Mouse (Mus musculus) stomach, postnatal 0 days (tissue): ENCODE data around the gene Slc44a1. TPM values are rescaled to one million over a fixed set of nuclear protein-coding genes. Genes with fewer than 3 reads are reported as not detected.

Experiments
- ATAC-seq: fragments of 200-750 bp; cut with Nextera tagmentation; 2 replicates; pipeline ENCODE4 v1.8.0; 2017; ENCODE audit not compliant: low FRiP score, low TSS enrichment
- DNase-seq: peaks from one replicate; pipeline ENCODE4 v3.0.0-alpha.2; 2016; ENCODE audit warnings: low spot score
- H3K27ac ChIP-seq: fragments of 300-500 bp; sonication (generic); replicated peaks from 2 replicates; pipeline ENCODE4 v1.5.1; 2014; ENCODE audit warnings: mild to moderate bottlenecking, control low read depth
- H3K27me3 ChIP-seq: fragments of 300-500 bp; sonication (generic); 2 replicates; pipeline ENCODE4 v1.6.1; 2014; ENCODE audit warnings: low read length; ENCODE audit not compliant: control insufficient read depth, insufficient read depth
- H3K36me3 ChIP-seq: fragments of 300-500 bp; sonication (generic); 2 replicates; pipeline ENCODE4 v1.6.1; 2014; ENCODE audit warnings: low read length, mixed read lengths; ENCODE audit not compliant: control insufficient read depth, insufficient read depth
- H3K4me1 ChIP-seq: fragments of 300-500 bp; sonication (generic); replicated peaks from 2 replicates; pipeline ENCODE4 v1.6.1; 2014; ENCODE audit warnings: antibody characterized with exemption; ENCODE audit not compliant: control insufficient read depth, insufficient read depth
- H3K4me2 ChIP-seq: fragments of 300-500 bp; sonication (generic); replicated peaks from 2 replicates; pipeline ENCODE4 v1.6.1; 2014; ENCODE audit warnings: low read depth, mild to moderate bottlenecking, control low read depth, moderate library complexity
- H3K4me3 ChIP-seq: fragments of 300-500 bp; sonication (generic); 2 replicates; pipeline ENCODE4 v1.5.1; 2014; ENCODE audit warnings: low read depth, low read length, control low read depth
- H3K9ac ChIP-seq: fragments of 300-500 bp; sonication (generic); 2 replicates; pipeline ENCODE4 v1.6.1; 2014; ENCODE audit warnings: mild to moderate bottlenecking, low read length, control low read depth, mixed read lengths
- H3K9me3 ChIP-seq: fragments of 300-500 bp; sonication (generic); 2 replicates; pipeline ENCODE4 v1.6.1; 2016; ENCODE audit warnings: low read length; ENCODE audit not compliant: control insufficient read depth
- CTCF ChIP-seq: IDR thresholded peaks from 2 replicates; pipeline ENCODE4 v1.5.1; 2016; ENCODE audit warnings: antibody characterized with exemption, low read depth, mild to moderate bottlenecking, moderate library complexity
- EP300 ChIP-seq: optimal IDR thresholded peaks from 2 replicates; pipeline ENCODE3; 2016; ENCODE audit warnings: antibody characterized with exemption
- WGBS: fragments of 180-500 bp; shearing (Covaris S2); extraction: QIAGEN DNeasy Blood & Tissue Kit; methylation state at CpG from one replicate; pipeline ENCODE4 v1.1.7; 2014; 5-methylcytosine and 5-hydroxymethylcytosine counted together
- polyA plus RNA-seq: library from polyadenylated mRNA; unstranded; fragments of >200 nt; fragmentation: Nextera tagmentation; extraction: Ambion mirVana; gene quantifications from 2 replicates; pipeline ENCODE4 v1.2.1, GENCODE M21; 2015

Gene Slc44a1
- polyA plus RNA-seq, 1 experiment from 2014 or later, result 31.9 TPM

GRCm38 (mm10) chr4:53416928-53417327 lies 23.3 kb upstream of the Slc44a1 start:
- Histone ChIP-seq H3K27me3 (no peaks in the 10 kb centered on the region), H3K27ac (peak overlapping the region; percentile 84), H3K9me3 (no peaks in the 10 kb centered on the region), H3K4me3 (no peak overlapping the region), H3K4me1 (peaks cover 3% of the 10 kb centered on the region; the same call in 1 of the 2 replicates), H3K4me2 (no peak overlapping the region), H3K36me3 (no peaks in the 10 kb centered on the region), H3K9ac (no peak overlapping the region)
- WGBS, result 49% methylated on average over 7 of the region's 7 CpGs
- ATAC-seq (no peak; the same call in 1 of the 2 replicates), DNase-seq (no peak)
- TF ChIP-seq EP300, result no peak
- no peak for TF ChIP-seq CTCF

GRCm38 (mm10) chr4:53422799-53423198 lies 17.4 kb upstream of the Slc44a1 start:
- DNase-seq (no peak), ATAC-seq (no peak)
- Histone ChIP-seq H3K27ac (no peak overlapping the region), H3K4me3 (no peak overlapping the region), H3K4me1 (no peaks in the 10 kb centered on the region), H3K36me3 (no peaks in the 10 kb centered on the region), H3K9ac (no peak overlapping the region), H3K9me3 (no peaks in the 10 kb centered on the region), H3K27me3 (no peaks in the 10 kb centered on the region), H3K4me2 (no peak overlapping the region)
- 64% methylated on average over 2 of the region's 2 CpGs for WGBS
- TF ChIP-seq CTCF (peak; percentile 53), EP300 (no peak)

- H3K4me1 ChIP-seq, result no peaks in the 10 kb centered on the region
- H3K36me3 ChIP-seq, result no peaks in the 10 kb centered on the region
- ATAC-seq, result no peak
- no peaks in the 10 kb centered on the region for H3K27me3 ChIP-seq
- H3K4me2 ChIP-seq, result no peak overlapping the region
- no peak overlapping the region for H3K4me3 ChIP-seq
- TF ChIP-seq CTCF (no peak), EP300 (no peak)
- no peak overlapping the region for H3K27ac ChIP-seq
- H3K9ac ChIP-seq, result no peak overlapping the region
- DNase-seq, result no peak
- H3K9me3 ChIP-seq, result no peaks in the 10 kb centered on the region
- 82% methylated on average over 4 of the region's 4 CpGs for WGBS
Observed at GRCm38 (mm10) chr4:53427120-53427519, 13.1 kb upstream of the Slc44a1 start.

- Histone ChIP-seq H3K9ac (no peak overlapping the region), H3K4me1 (no peaks in the 10 kb centered on the region), H3K4me3 (no peak overlapping the region), H3K36me3 (no peaks in the 10 kb centered on the region), H3K27me3 (no peaks in the 10 kb centered on the region), H3K9me3 (no peaks in the 10 kb centered on the region), H3K27ac (no peak overlapping the region), H3K4me2 (no peak overlapping the region)
- WGBS, result 42% methylated on average over 6 of the region's 6 CpGs
- DNase-seq (no peak), ATAC-seq (no peak)
- no peak for TF ChIP-seq EP300
- TF ChIP-seq CTCF, result no peak
Observed at GRCm38 (mm10) chr4:53430522-53430921, 9.7 kb upstream of the Slc44a1 start.

GRCm38 (mm10) chr4:53431585-53432234 lies 8.5 kb upstream of the Slc44a1 start:
- Histone ChIP-seq H3K27ac (no peak overlapping the region), H3K36me3 (no peaks in the 10 kb centered on the region), H3K27me3 (no peaks in the 10 kb centered on the region), H3K9ac (no peak overlapping the region), H3K4me3 (no peak overlapping the region), H3K4me1 (no peaks in the 10 kb centered on the region), H3K9me3 (no peaks in the 10 kb centered on the region), H3K4me2 (no peak overlapping the region)
- ATAC-seq, result no peak
- WGBS, result 76% methylated on average over 9 of the region's 10 CpGs
- DNase-seq, result no peak
- TF ChIP-seq EP300, result no peak
- TF ChIP-seq CTCF, result no peak

GRCm38 (mm10) chr4:53437110-53437755 lies 3.0 kb upstream of the Slc44a1 start:
- no peaks in the 10 kb centered on the region; the same call in 1 of the 2 replicates for H3K4me1 ChIP-seq
- TF ChIP-seq EP300, result no peak
- no peak for TF ChIP-seq CTCF
- WGBS, result 66% methylated on average over 10 of the region's 10 CpGs
- no peaks in the 10 kb centered on the region for H3K36me3 ChIP-seq
- DNase-seq, result no peak
- no peaks in the 10 kb centered on the region for H3K27me3 ChIP-seq
- H3K4me3 ChIP-seq, result no peak overlapping the region
- H3K27ac ChIP-seq, result no peak overlapping the region
- no peak overlapping the region for H3K4me2 ChIP-seq
- ATAC-seq, result no peak
- no peak overlapping the region for H3K9ac ChIP-seq
- no peaks in the 10 kb centered on the region for H3K9me3 ChIP-seq
